Mouse (Mus musculus): Measurements from ENCODE around the gene Xrcc6.

The Xrcc6 gene

GRCm38 (mm10) chr15:81987646-81988045 is at the start of gene Xrcc6:
Xrcc6 (plus strand) TSS chr15:81987835.
- no peak for DNase-seq

- peak; percentile 80 for DNase-seq
These were observed 49.4 kb upstream of the Xrcc6 start for GRCm38 (mm10) chr15:81938246-81938645.

GRCm38 (mm10) chr15:81939157-81939715 is 48.4 kb upstream of the Xrcc6 start:
- DNase-seq = no peak

- DNase-seq = no peak
These were observed 47.9 kb upstream of the Xrcc6 start for GRCm38 (mm10) chr15:81939774-81940173.

GRCm38 (mm10) chr15:81940219-81940618 is 47.4 kb upstream of the Xrcc6 start:
- no peak for DNase-seq

- DNase-seq = no peak
These were observed 46.6 kb upstream of the Xrcc6 start for GRCm38 (mm10) chr15:81941010-81941409.

GRCm38 (mm10) chr15:81943176-81943749 is 44.4 kb upstream of the Xrcc6 start:
- no peak for DNase-seq

- no peak for DNase-seq
These were observed 38.6 kb upstream of the Xrcc6 start for GRCm38 (mm10) chr15:81949076-81949475.

- no peak for DNase-seq
These were observed 38.0 kb upstream of the Xrcc6 start for GRCm38 (mm10) chr15:81949476-81950131.

- DNase-seq = no peak
These were observed 36.9 kb upstream of the Xrcc6 start for GRCm38 (mm10) chr15:81950716-81951115.

- DNase-seq = no peak
These were observed 36.5 kb upstream of the Xrcc6 start for GRCm38 (mm10) chr15:81951159-81951558.

GRCm38 (mm10) chr15:81952310-81952709 is 35.3 kb upstream of the Xrcc6 start:
- DNase-seq = no peak

GRCm38 (mm10) chr15:81954151-81954583 is 33.5 kb upstream of the Xrcc6 start:
- peak; percentile 81 for DNase-seq

- DNase-seq = peak; percentile 50
These were observed 32.9 kb upstream of the Xrcc6 start for GRCm38 (mm10) chr15:81954716-81955115.

GRCm38 (mm10) chr15:81955414-81955813 is 32.2 kb upstream of the Xrcc6 start:
- DNase-seq = peak; percentile 27

GRCm38 (mm10) chr15:81956457-81956856 is 31.2 kb upstream of the Xrcc6 start:
- DNase-seq = peak; percentile 75

- DNase-seq = peak; percentile 17
These were observed 30.0 kb upstream of the Xrcc6 start for GRCm38 (mm10) chr15:81957598-81957997.

GRCm38 (mm10) chr15:81958906-81959305 is 28.7 kb upstream of the Xrcc6 start:
- peak; percentile 13 for DNase-seq

- DNase-seq = peak; percentile 99
These were observed 27.2 kb upstream of the Xrcc6 start, which contains the start of gene Pmm1 for GRCm38 (mm10) chr15:81960171-81961077. Pmm1 (minus strand) TSS chr15:81960930.

- no peak for DNase-seq
These were observed 26.6 kb upstream of the Xrcc6 start for GRCm38 (mm10) chr15:81961078-81961451.

GRCm38 (mm10) chr15:81964262-81964661 is 23.4 kb upstream of the Xrcc6 start:
- DNase-seq = no peak

GRCm38 (mm10) chr15:81964980-81965545 is 22.6 kb upstream of the Xrcc6 start:
- DNase-seq = no peak

Data from cerebellum, adult 9-10 months (tissue).